Mouse (Mus musculus): ENCODE data around the gene Gnl3.

GRCm38 (mm10) chr14:31022579-31022978, 3.6 kb upstream of the Gnl3 start:
- TF ChIP-seq CTCF (IDR thresholded peaks at IDR 0.05; ENCODE audit: extremely low read depth, insufficient read length, insufficient replicate concordance, low read depth, low read length) (no peak), POLR2A (IDR thresholded peaks at IDR 0.05; ENCODE audit: low read depth, low read length) (no peak)
